Mouse (Mus musculus) effector memory CD4-positive, alpha-beta T cell, adult 7 months (primary cell): ENCODE measurements around the gene Tprg. TPM values are rescaled to one million over a fixed set of nuclear protein-coding genes. Genes with fewer than 3 reads are reported as not detected.

Experiments
- polyA plus RNA-seq: library from polyadenylated mRNA; unstranded; fragments of 100-300 nt; shearing (Covaris generic); gene quantifications from one replicate; pipeline ENCODE4 v1.2.1, GENCODE M21; 2017

The Tprg gene
- 0.35 TPM for polyA plus RNA-seq

DNA sequence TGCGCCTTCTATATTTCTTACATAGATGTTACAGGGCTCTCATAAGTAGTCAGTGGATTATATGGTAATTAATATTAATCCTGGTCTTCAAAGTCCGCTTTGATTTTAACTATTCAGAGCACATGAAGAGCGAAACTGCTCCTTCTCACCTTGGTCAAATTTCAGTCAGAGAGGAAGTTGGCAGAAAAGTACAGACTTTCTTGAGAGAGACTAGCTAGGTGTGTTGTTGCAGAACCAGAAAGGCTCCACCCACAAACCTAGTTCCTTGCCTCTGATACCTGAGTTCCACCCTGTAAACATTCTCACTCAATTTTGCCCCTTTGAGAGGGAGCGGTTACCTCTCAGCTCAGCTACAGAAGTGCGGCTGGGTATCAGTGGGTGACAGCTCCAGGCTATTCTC lies at the start of gene Tprg:
Tprg (plus strand) TSS at position 301 of the 400 bp plus-strand sequence.

